ENCODE assay signal across 10 mouse cellular contexts in genomic region chr17:42989981-42990380, GRCm38 (mm10). TPM values are rescaled to one million over a fixed set of nuclear protein-coding genes. Genes with fewer than 3 reads are reported as not detected.
DNase-seq lines count a peak whose midpoint lies in the region; ATAC-seq and TF ChIP-seq lines count a peak whose summit lies in the region.
"Had no signal": no experiment of that assay in that cellular context is flagged by ENCODE, and none has a peak within 500 bp of the region (broad histone marks: within the 10 kb centered on the region; RNA-seq: fewer than 3 reads in every experiment).

No protein-coding gene starts in this region.

- H3K4me3 ChIP-seq in forebrain, embryonic 15.5 days = no peak overlapping the region
- no peak overlapping the region for H3K4me3 ChIP-seq in forebrain, embryonic 14.5 days (ENCODE audit: low read depth, low read length)
- H3K4me3 ChIP-seq in lung, embryonic 14.5 days (ENCODE audit: low read depth, low read length) = no peak overlapping the region
- H3K4me3 ChIP-seq in forebrain, embryonic 11.5 days (ENCODE audit: low read depth, low read length) = no peak overlapping the region
- no peak overlapping the region for H3K4me3 ChIP-seq in lung, adult 2 months (replicated peaks; ENCODE audit: extremely low read depth, low read depth, low read length)
- H3K4me3 ChIP-seq: forebrain, embryonic 13.5 days; limb, embryonic 10.5 days had no signal

- no peak for DNase-seq in forebrain, embryonic 14.5 days (ENCODE audit: low spot score)
- DNase-seq in lung, embryonic 14.5 days = no peak
- DNase-seq in lung, postnatal 36 days = no peak
- DNase-seq in Muller cell, postnatal 12 days (ENCODE audit: inconsistent ontology term) = peak; percentile 82
- no peak for DNase-seq in forebrain, embryonic 11.5 days (ENCODE audit: low spot score)
- DNase-seq in lung, adult 2 months = no peak

- no peaks in the 10 kb centered on the region for H3K4me1 ChIP-seq in forebrain, embryonic 15.5 days
- H3K4me1 ChIP-seq in forebrain, embryonic 14.5 days (ENCODE audit: control insufficient read depth, insufficient read depth, low read length) = no peaks in the 10 kb centered on the region
- 0 out of 2 replicates have a peak, but pooled peaks cover 3% of the 10 kb centered on the region for H3K4me1 ChIP-seq in lung, embryonic 14.5 days (ENCODE audit: insufficient read depth)
- no peaks in the 10 kb centered on the region for H3K4me1 ChIP-seq in forebrain, embryonic 11.5 days (replicated peaks; ENCODE audit: control insufficient read depth, insufficient read depth, low read length)
- no peaks in the 10 kb centered on the region for H3K4me1 ChIP-seq in lung, adult 2 months (ENCODE audit: control insufficient read depth, insufficient read depth, low read length)
- H3K4me1 ChIP-seq: forebrain, embryonic 13.5 days; limb, embryonic 10.5 days had no signal

- no peaks in the 10 kb centered on the region for H3K9me3 ChIP-seq in forebrain, embryonic 15.5 days
- H3K9me3 ChIP-seq in forebrain, embryonic 14.5 days (replicated peaks; ENCODE audit: control insufficient read depth, low read length) = no peaks in the 10 kb centered on the region
- no peaks in the 10 kb centered on the region for H3K9me3 ChIP-seq in lung, embryonic 14.5 days (ENCODE audit: low read depth, low read length)
- no peaks in the 10 kb centered on the region for H3K9me3 ChIP-seq in forebrain, embryonic 11.5 days (ENCODE audit: control insufficient read depth, low read length)
- H3K9me3 ChIP-seq: forebrain, embryonic 13.5 days; limb, embryonic 10.5 days had no signal

- TF ChIP-seq CTCF in lung, embryonic 14.5 days (IDR thresholded peaks at IDR 0.05; ENCODE audit: low read depth) = peak; percentile 43
- TF ChIP-seq CTCF in lung, adult 2 months (IDR thresholded peaks at IDR 0.05; ENCODE audit: insufficient read depth, low read length) = no peak

- no peak for TF ChIP-seq POLR2A in lung, adult 2 months (IDR thresholded peaks at IDR 0.05; ENCODE audit: borderline replicate concordance, extremely low read depth, low read depth, low read length)

- H3K9ac ChIP-seq in forebrain, embryonic 15.5 days (replicated peaks) = no peak overlapping the region
- H3K9ac ChIP-seq in forebrain, embryonic 14.5 days (ENCODE audit: low read length) = no peak overlapping the region
- no peak overlapping the region for H3K9ac ChIP-seq in lung, embryonic 14.5 days
- H3K9ac ChIP-seq in forebrain, embryonic 11.5 days (ENCODE audit: low read length) = no peak overlapping the region
- H3K9ac ChIP-seq: forebrain, embryonic 13.5 days had no signal

- WGBS in forebrain, embryonic 15.5 days = 88% methylated on average over 4 of the region's 4 CpGs
- WGBS in forebrain, embryonic 14.5 days = 89% methylated on average over 4 of the region's 4 CpGs
- 74% methylated on average over 4 of the region's 4 CpGs for WGBS in lung, embryonic 14.5 days
- WGBS in forebrain, embryonic 11.5 days = 90% methylated on average over 4 of the region's 4 CpGs
- 78% methylated on average over 4 of the region's 4 CpGs for WGBS in lung, adult 2 months

- no peak overlapping the region for H3K27ac ChIP-seq in forebrain, embryonic 15.5 days (replicated peaks)
- no peak overlapping the region for H3K27ac ChIP-seq in forebrain, embryonic 14.5 days (ENCODE audit: low read depth, low read length)
- no peak overlapping the region for H3K27ac ChIP-seq in lung, embryonic 14.5 days (ENCODE audit: low read depth)
- H3K27ac ChIP-seq in forebrain, embryonic 11.5 days (ENCODE audit: low read depth, low read length) = no peak overlapping the region
- H3K27ac ChIP-seq: forebrain, embryonic 13.5 days; limb, embryonic 10.5 days had no signal

- H3K4me2 ChIP-seq in forebrain, embryonic 15.5 days (replicated peaks) = no peak overlapping the region
- H3K4me2 ChIP-seq in forebrain, embryonic 14.5 days (ENCODE audit: low read length) = no peak overlapping the region
- H3K4me2 ChIP-seq in lung, embryonic 14.5 days = no peak overlapping the region
- no peak overlapping the region for H3K4me2 ChIP-seq in forebrain, embryonic 11.5 days (ENCODE audit: low read depth, low read length, severe bottlenecking)
- H3K4me2 ChIP-seq: forebrain, embryonic 13.5 days had no signal

- H3K27me3 ChIP-seq in forebrain, embryonic 15.5 days = no peaks in the 10 kb centered on the region
- no peaks in the 10 kb centered on the region for H3K27me3 ChIP-seq in forebrain, embryonic 14.5 days (replicated peaks; ENCODE audit: control insufficient read depth, insufficient read depth, low read length)
- no peaks in the 10 kb centered on the region for H3K27me3 ChIP-seq in lung, embryonic 14.5 days (ENCODE audit: insufficient read depth, low read length)
- H3K27me3 ChIP-seq in forebrain, embryonic 11.5 days (ENCODE audit: control insufficient read depth, insufficient read depth, low read length) = no peaks in the 10 kb centered on the region
- H3K27me3 ChIP-seq: forebrain, embryonic 13.5 days had no signal

- H3K36me3 ChIP-seq in forebrain, embryonic 15.5 days = no peaks in the 10 kb centered on the region
- H3K36me3 ChIP-seq in forebrain, embryonic 14.5 days (ENCODE audit: control insufficient read depth, insufficient read depth, low read length) = no peaks in the 10 kb centered on the region
- H3K36me3 ChIP-seq in lung, embryonic 14.5 days (ENCODE audit: insufficient read depth) = no peaks in the 10 kb centered on the region
- no peaks in the 10 kb centered on the region for H3K36me3 ChIP-seq in forebrain, embryonic 11.5 days (ENCODE audit: control insufficient read depth, insufficient read depth, low read length)
- H3K36me3 ChIP-seq: limb, embryonic 10.5 days had no signal

- 0 out of 2 replicates have a peak, but pooled peaks have one; percentile 16 for ATAC-seq in forebrain, embryonic 15.5 days (replicated peaks)
- no peak for ATAC-seq in forebrain, embryonic 14.5 days
- ATAC-seq in lung, embryonic 14.5 days (ENCODE audit: insufficient read depth) = no peak; the same call in 1 of the 2 replicates
- peak; percentile 51; the same call in 1 of the 2 replicates for ATAC-seq in megakaryocyte progenitor cell, adult 5-6 weeks (replicated peaks; ENCODE audit: poor library complexity)
- no peak for ATAC-seq in forebrain, embryonic 11.5 days (replicated peaks; ENCODE audit: low FRiP score)
- ATAC-seq: forebrain, embryonic 13.5 days had no signal

RNA-seq across cellular contexts. Expression of gene Tnfrsf21, which starts 26.4 kb away (rescaled TPM):
- polyA plus RNA-seq in forebrain, embryonic 15.5 days (2015; fragmentation: Nextera tagmentation; extraction: Ambion mirVana) = 57.1 and 59.6 TPM in 2 replicates
- polyA plus RNA-seq in forebrain, embryonic 14.5 days (2014; fragmentation: Nextera tagmentation; extraction: Ambion mirVana) = 45.3 and 58.8 TPM in 2 replicates
- 39.6 and 41.1 TPM in 2 replicates for polyA plus RNA-seq in lung, embryonic 14.5 days (2014; fragmentation: Nextera tagmentation; extraction: Ambion mirVana)
- 58.2 and 69.6 TPM in 2 replicates for total RNA-seq in megakaryocyte progenitor cell, adult 5-6 weeks (2015)
- 47.0 and 49.0 TPM in 2 replicates for total RNA-seq in megakaryocyte progenitor cell, adult 5-6 weeks (2017)
- 33.4 and 35.3 TPM in 2 replicates for polyA plus RNA-seq in forebrain, embryonic 11.5 days (2014; fragmentation: Nextera tagmentation; extraction: Ambion mirVana)
- 29.5 and 29.7 TPM in 2 replicates for polyA plus RNA-seq in lung, adult 2 months (2012; rRNA removed)

Comparison
In these comparisons a context has a peak if more than half of its experiments do, and no peak if none do; other contexts are left out.
1. ATAC-seq: peak in forebrain, embryonic 15.5 days (single experiment) and megakaryocyte progenitor cell, adult 5-6 weeks (single experiment); none in forebrain, embryonic 14.5 days (single experiment), lung, embryonic 14.5 days (single experiment) and forebrain, embryonic 11.5 days (single experiment).